Mouse (Mus musculus) forebrain, postnatal 0 days (tissue): Measurements from ENCODE around the gene Ptma. TPM values are rescaled to one million over a fixed set of nuclear protein-coding genes. Genes with fewer than 3 reads are reported as not detected.

Experiments
- ATAC-seq: fragments of 200-750 bp; cut with Nextera tagmentation; 2 replicates; pipeline ENCODE4 v1.8.0; 2017; ENCODE audit warnings: mild to moderate bottlenecking, moderate library complexity
- DNase-seq: peaks from one replicate; pipeline ENCODE4 v3.0.0-alpha.2; 2015
- H3K27ac ChIP-seq: fragments of 300-500 bp; sonication (generic); 2 replicates; pipeline ENCODE4 v1.5.1; 2014; ENCODE audit warnings: low read depth, mild to moderate bottlenecking, antibody characterized with exemption, low read length, moderate library complexity, mixed read lengths
- H3K27me3 ChIP-seq: fragments of 300-500 bp; sonication (generic); 2 replicates; pipeline ENCODE4 v1.6.1; 2014; ENCODE audit warnings: mild to moderate bottlenecking, low read length, mixed read lengths; ENCODE audit not compliant: insufficient read depth
- H3K36me3 ChIP-seq: fragments of 300-500 bp; sonication (generic); 2 replicates; pipeline ENCODE4 v1.6.1; 2014; ENCODE audit warnings: mild to moderate bottlenecking, moderate library complexity; ENCODE audit not compliant: insufficient read depth
- H3K4me1 ChIP-seq: fragments of 300-500 bp; sonication (generic); 2 replicates; pipeline ENCODE4 v1.6.1; 2014; ENCODE audit warnings: antibody characterized with exemption; ENCODE audit not compliant: insufficient read depth
- H3K4me2 ChIP-seq: fragments of 300-500 bp; sonication (generic); 2 replicates; pipeline ENCODE4 v1.6.1; 2014; ENCODE audit warnings: low read depth, mild to moderate bottlenecking, moderate library complexity
- H3K4me3 ChIP-seq: fragments of 300-500 bp; sonication (generic); 2 replicates; pipeline ENCODE4 v1.5.1; 2014; ENCODE audit warnings: low read depth, low read length, mixed read lengths
- H3K9ac ChIP-seq: fragments of 300-500 bp; sonication (generic); 2 replicates; pipeline ENCODE4 v1.6.1; 2014; ENCODE audit warnings: mild to moderate bottlenecking
- H3K9me3 ChIP-seq: fragments of 300-500 bp; sonication (generic); 2 replicates; pipeline ENCODE4 v1.6.1; 2016; ENCODE audit warnings: low read length
- CTCF ChIP-seq: sonication (generic); IDR thresholded peaks from 2 replicates; pipeline ENCODE4 v1.5.1; 2016; ENCODE audit warnings: antibody characterized with exemption, control low read depth, low read depth
- WGBS: fragments of 180-500 bp; shearing (Covaris S2); extraction: QIAGEN DNeasy Blood & Tissue Kit; methylation state at CpG from one replicate; pipeline ENCODE4 v1.1.7; 2014; 5-methylcytosine and 5-hydroxymethylcytosine counted together
- polyA plus RNA-seq: library from polyadenylated mRNA; unstranded; fragments of >200 nt; fragmentation: Nextera tagmentation; extraction: Ambion mirVana; gene quantifications from 2 replicates; pipeline ENCODE4 v1.2.1, GENCODE M21; 2015
- total RNA-seq: library from RNA; depleted of rRNA; stranded (reverse); fragments of >200 nt; gene quantifications from 2 replicates; pipeline ENCODE4 v1.2.3, GENCODE M21; 2014

Gene Ptma
- total and polyA plus RNA-seq, 2 experiments from 2014 or later: 1,724 to 1,968 TPM

- no peak overlapping the region for H3K4me2 ChIP-seq
- ATAC-seq (no peak), DNase-seq (no peak)
- 83% methylated on average over 3 of the region's 3 CpGs for WGBS
- H3K9ac ChIP-seq: no peak overlapping the region
- no peak overlapping the region for H3K27ac ChIP-seq
- H3K27me3 ChIP-seq: no peaks in the 10 kb centered on the region
- H3K4me1 ChIP-seq: 0 out of 2 replicates have a peak, but pooled peaks cover 6% of the 10 kb centered on the region
- no peak for TF ChIP-seq CTCF
- H3K9me3 ChIP-seq: no peaks in the 10 kb centered on the region
- no peaks in the 10 kb centered on the region for H3K36me3 ChIP-seq
- no peak overlapping the region for H3K4me3 ChIP-seq
Observed at GRCm38 (mm10) chr1:86493783-86494182, 32.7 kb upstream of the Ptma start.

GRCm38 (mm10) chr1:86496340-86496739 is 30.2 kb upstream of the Ptma start:
- 93% methylated on average over 4 of the region's 4 CpGs for WGBS
- no peaks in the 10 kb centered on the region for H3K36me3 ChIP-seq
- H3K4me1 ChIP-seq: 0 out of 2 replicates have a peak, but pooled peaks cover 4% of the 10 kb centered on the region
- H3K4me3 ChIP-seq: no peak overlapping the region
- H3K27me3 ChIP-seq: no peaks in the 10 kb centered on the region
- ATAC-seq: no peak
- no peak overlapping the region for H3K9ac ChIP-seq
- H3K27ac ChIP-seq: no peak overlapping the region
- TF ChIP-seq CTCF: no peak
- no peak for DNase-seq
- no peak overlapping the region for H3K4me2 ChIP-seq
- H3K9me3 ChIP-seq: no peaks in the 10 kb centered on the region

- H3K4me2 ChIP-seq: no peak overlapping the region
- H3K9me3 ChIP-seq: no peaks in the 10 kb centered on the region
- WGBS: 77% methylated on average over 5 of the region's 5 CpGs
- H3K4me1 ChIP-seq: 0 out of 2 replicates have a peak, but pooled peaks cover 4% of the 10 kb centered on the region
- no peaks in the 10 kb centered on the region for H3K27me3 ChIP-seq
- H3K4me3 ChIP-seq: no peak overlapping the region
- no peak overlapping the region for H3K27ac ChIP-seq
- TF ChIP-seq CTCF: no peak
- H3K36me3 ChIP-seq: no peaks in the 10 kb centered on the region
- DNase-seq (no peak), ATAC-seq (no peak)
- H3K9ac ChIP-seq: no peak overlapping the region
Observed at GRCm38 (mm10) chr1:86497361-86497760, 29.2 kb upstream of the Ptma start.

- Histone ChIP-seq H3K27ac (no peak overlapping the region), H3K9ac (no peak overlapping the region), H3K4me2 (no peak overlapping the region), H3K4me3 (no peak overlapping the region), H3K4me1 (peaks cover 6% of the 10 kb centered on the region; the same call in 1 of the 2 replicates), H3K27me3 (no peaks in the 10 kb centered on the region), H3K9me3 (no peaks in the 10 kb centered on the region), H3K36me3 (no peaks in the 10 kb centered on the region)
- no peak for TF ChIP-seq CTCF
- 62% methylated on average over 3 of the region's 3 CpGs for WGBS
- ATAC-seq (no peak), DNase-seq (no peak)
Observed at GRCm38 (mm10) chr1:86497986-86498385, 28.5 kb upstream of the Ptma start.

GRCm38 (mm10) chr1:86498611-86499010 is 27.9 kb upstream of the Ptma start:
- no peak overlapping the region for H3K4me3 ChIP-seq
- DNase-seq (no peak), ATAC-seq (no peak)
- peaks cover 10% of the 10 kb centered on the region; the same call in 1 of the 2 replicates for H3K4me1 ChIP-seq
- TF ChIP-seq CTCF: no peak
- no peaks in the 10 kb centered on the region for H3K36me3 ChIP-seq
- H3K9me3 ChIP-seq: no peaks in the 10 kb centered on the region
- H3K27ac ChIP-seq: no peak overlapping the region
- no peak overlapping the region for H3K4me2 ChIP-seq
- no peaks in the 10 kb centered on the region for H3K27me3 ChIP-seq
- no peak overlapping the region for H3K9ac ChIP-seq
- WGBS: 60% methylated on average over 1 of the region's 1 CpGs

GRCm38 (mm10) chr1:86499903-86500302 is 26.6 kb upstream of the Ptma start:
- peak; percentile 66 for TF ChIP-seq CTCF
- no peaks in the 10 kb centered on the region for H3K27me3 ChIP-seq
- H3K4me2 ChIP-seq: no peak overlapping the region
- H3K4me1 ChIP-seq: peaks cover 16% of the 10 kb centered on the region; the same call in 1 of the 2 replicates
- ATAC-seq (no peak), DNase-seq (peak; percentile 49)
- no peaks in the 10 kb centered on the region for H3K36me3 ChIP-seq
- H3K4me3 ChIP-seq: no peak overlapping the region
- no peaks in the 10 kb centered on the region for H3K9me3 ChIP-seq
- H3K9ac ChIP-seq: no peak overlapping the region
- no peak overlapping the region for H3K27ac ChIP-seq
- WGBS: 40% methylated on average over 3 of the region's 3 CpGs

- H3K27ac ChIP-seq: peak overlapping the region; percentile 70
- H3K9ac ChIP-seq: no peak overlapping the region
- H3K9me3 ChIP-seq: no peaks in the 10 kb centered on the region
- TF ChIP-seq CTCF: no peak
- no peak overlapping the region for H3K4me2 ChIP-seq
- H3K27me3 ChIP-seq: no peaks in the 10 kb centered on the region
- no peak overlapping the region for H3K4me3 ChIP-seq
- peaks cover 24% of the 10 kb centered on the region for H3K4me1 ChIP-seq
- 73% methylated on average over 4 of the region's 4 CpGs for WGBS
- ATAC-seq (no peak), DNase-seq (peak; percentile 23)
- H3K36me3 ChIP-seq: no peaks in the 10 kb centered on the region
Observed at GRCm38 (mm10) chr1:86500681-86501080, 25.8 kb upstream of the Ptma start.
